Mouse (Mus musculus): ENCODE measurements around the gene Rps6ka3. TPM values are rescaled to one million over a fixed set of nuclear protein-coding genes. Genes with fewer than 3 reads are reported as not detected.

Rps6ka3 gene
- total RNA-seq (2021) = 10 to 100 TPM; 33.3 to 38.5 TPM
- long read RNA-seq = 0 reads

GRCm38 (mm10) chrX:159210007-159210406 is at the start of gene Rps6ka3:
Gene Rps6ka3 (plus strand): TSS chrX:159210307.
- no peak for DNase-seq (ENCODE audit: low spot score in 2 of 2)

GRCm38 (mm10) chrX:159169200-159169599 is 40.9 kb upstream of the Rps6ka3 start:
- DNase-seq (ENCODE audit: low spot score in 2 of 2) = no peak

GRCm38 (mm10) chrX:159171579-159171978 is 38.5 kb upstream of the Rps6ka3 start:
- no peak for DNase-seq (ENCODE audit: low spot score in 2 of 2)

GRCm38 (mm10) chrX:159191581-159191980 is 18.5 kb upstream of the Rps6ka3 start:
- no peak for DNase-seq (ENCODE audit: low spot score in 2 of 2)

- DNase-seq (ENCODE audit: low spot score in 2 of 2) = no peak
Observed at GRCm38 (mm10) chrX:159199495-159199894, 10.6 kb upstream of the Rps6ka3 start.

GRCm38 (mm10) chrX:159200101-159200500 is 10.0 kb upstream of the Rps6ka3 start:
- no peak for DNase-seq (ENCODE audit: low spot score in 2 of 2)

- no peak for DNase-seq (ENCODE audit: low spot score in 2 of 2)
Observed at GRCm38 (mm10) chrX:159210892-159211583, 931 bp downstream of the Rps6ka3 start.

- no peak for DNase-seq (ENCODE audit: low spot score in 2 of 2)
Observed at GRCm38 (mm10) chrX:159215253-159215652, 5.1 kb downstream of the Rps6ka3 start.

GRCm38 (mm10) chrX:159222474-159222873 is 12.4 kb downstream of the Rps6ka3 start:
- DNase-seq (ENCODE audit: low spot score in 2 of 2) = no peak

GRCm38 (mm10) chrX:159237275-159237674 is 27.2 kb downstream of the Rps6ka3 start:
- no peak for DNase-seq (ENCODE audit: low spot score in 2 of 2)

GRCm38 (mm10) chrX:159254001-159254884 is 44.1 kb downstream of the Rps6ka3 start:
- peak; percentile 14 to 29 for DNase-seq (ENCODE audit: low spot score in 2 of 2)

GRCm38 (mm10) chrX:159255123-159255978 is 45.2 kb downstream of the Rps6ka3 start:
- DNase-seq (ENCODE audit: low spot score in 2 of 2) = peak; percentile 72 to 79

- DNase-seq (ENCODE audit: low spot score in 2 of 2) = peak; percentile 16 to 29
Observed at GRCm38 (mm10) chrX:159256040-159256852, 46.1 kb downstream of the Rps6ka3 start.

GRCm38 (mm10) chrX:159256921-159257421 is 46.9 kb downstream of the Rps6ka3 start:
- peak; percentile 5 to 19 for DNase-seq (ENCODE audit: low spot score in 2 of 2)

- DNase-seq (ENCODE audit: low spot score in 2 of 2) = no peak
Observed at GRCm38 (mm10) chrX:159264681-159265080, 54.6 kb downstream of the Rps6ka3 start.

- peak; percentile 20 to 49 for DNase-seq (ENCODE audit: low spot score in 2 of 2)
Observed at GRCm38 (mm10) chrX:159269072-159269471, 59.0 kb downstream of the Rps6ka3 start.

- DNase-seq (ENCODE audit: low spot score in 2 of 2) = peak in 1 of 2 experiments; percentile 2
Observed at GRCm38 (mm10) chrX:159286765-159287164, 76.7 kb downstream of the Rps6ka3 start.

GRCm38 (mm10) chrX:159295879-159296278 is 85.8 kb downstream of the Rps6ka3 start:
- no peak for DNase-seq (ENCODE audit: low spot score in 2 of 2)

- no peak for DNase-seq (ENCODE audit: low spot score in 2 of 2)
Observed at GRCm38 (mm10) chrX:159302349-159303311, 92.5 kb downstream of the Rps6ka3 start.

Measured in layer of hippocampus, postnatal 10 days (tissue).